Mouse (Mus musculus) intestine, embryonic 14.5 days (tissue): ENCODE measurements at regions not wholly inside any gene's neighbourhood (a gene's known extent, or its start where the extent isn't known, plus 50 kb on each side); places are given as distances from the start of the nearest gene placed in this dataset.
"Not testable (repeated sequence)": the region's sequence is repeated elsewhere in the genome, so short reads cannot be mapped to it uniquely, and the experiment has no call there.

Source experiments
- ATAC-seq: fragments of 200-750 bp; cut with Nextera tagmentation; replicated peaks from 2 replicates; pipeline ENCODE4 v1.8.0; 2017; ENCODE audit warnings: low read depth, moderate number of reproducible peaks, moderate TSS enrichment, moderate library complexity; ENCODE audit not compliant: low FRiP score, low TSS enrichment
- DNase-seq: peaks from one replicate; pipeline ENCODE4 v3.0.0-alpha.2; 2018; ENCODE audit warnings: low spot score
- H3K27ac ChIP-seq: fragments of 300-500 bp; sonication (generic); 2 replicates; pipeline ENCODE4 v1.5.1; 2014; ENCODE audit warnings: low read depth, mild to moderate bottlenecking, control low read depth
- H3K27me3 ChIP-seq: fragments of 300-500 bp; sonication (generic); replicated peaks from 2 replicates; pipeline ENCODE4 v1.6.1; 2014; ENCODE audit warnings: low read length, control low read depth; ENCODE audit not compliant: control insufficient read depth, insufficient read depth
- H3K36me3 ChIP-seq: fragments of 300-500 bp; sonication (generic); 2 replicates; pipeline ENCODE4 v1.6.1; 2014; ENCODE audit warnings: low read length, control low read depth; ENCODE audit not compliant: control insufficient read depth, insufficient read depth
- H3K4me1 ChIP-seq: fragments of 300-500 bp; sonication (generic); replicated peaks from 2 replicates; pipeline ENCODE4 v1.6.1; 2014; ENCODE audit warnings: low read length, control low read depth, mixed read lengths; ENCODE audit not compliant: control insufficient read depth, insufficient read depth
- H3K4me2 ChIP-seq: fragments of 300-500 bp; sonication (generic); 2 replicates; pipeline ENCODE4 v1.6.1; 2014; ENCODE audit warnings: low read length
- H3K4me3 ChIP-seq: fragments of 300-500 bp; sonication (generic); 2 replicates; pipeline ENCODE4 v1.5.1; 2014; ENCODE audit warnings: low read depth, low read length, control low read depth, mixed read lengths
- H3K9ac ChIP-seq: fragments of 300-500 bp; sonication (generic); 2 replicates; pipeline ENCODE4 v1.6.1; 2014; ENCODE audit warnings: mild to moderate bottlenecking, low read length
- H3K9me3 ChIP-seq: fragments of 300-500 bp; sonication (generic); 2 replicates; pipeline ENCODE4 v1.6.1; 2016; ENCODE audit warnings: low read length, control low read depth; ENCODE audit not compliant: control insufficient read depth
- WGBS: fragments of 180-500 bp; shearing (Covaris S2); extraction: QIAGEN DNeasy Blood & Tissue Kit; methylation state at CpG from one replicate; pipeline ENCODE4 v1.1.7; 2014; 5-methylcytosine and 5-hydroxymethylcytosine counted together

- WGBS, result 49% methylated on average over 3 of the region's 3 CpGs
- peak; percentile 71 for DNase-seq
- not testable (repeated sequence) for ATAC-seq, H3K36me3 ChIP-seq, H3K4me3 ChIP-seq, H3K27me3 ChIP-seq, H3K4me2 ChIP-seq, H3K9ac ChIP-seq, H3K9me3 ChIP-seq, H3K27ac ChIP-seq, H3K4me1 ChIP-seq
Measured at GRCm38 (mm10) chr12:17852138-17852537, 161.5 kb downstream of the Hpcal1 start.

GRCm38 (mm10) chr12:17872491-17872890 lies 181.8 kb downstream of the Hpcal1 start:
- not testable (repeated sequence) for H3K4me3 ChIP-seq, H3K36me3 ChIP-seq, H3K9ac ChIP-seq, H3K4me1 ChIP-seq, H3K27me3 ChIP-seq, H3K27ac ChIP-seq, DNase-seq, H3K4me2 ChIP-seq, ATAC-seq, H3K9me3 ChIP-seq
- 47% methylated on average over 6 of the region's 6 CpGs for WGBS

GRCm38 (mm10) chr12:17881371-17882116 lies 190.9 kb downstream of the Hpcal1 start:
- peak; percentile 88 for DNase-seq
- peak; percentile 100 for ATAC-seq
- Histone ChIP-seq H3K4me2 (peak overlapping the region; percentile 49), H3K36me3 (no peaks in the 10 kb centered on the region), H3K9ac (peak overlapping the region; percentile 83), H3K27ac (peak overlapping the region; percentile 90), H3K27me3 (no peaks in the 10 kb centered on the region), H3K4me1 (no peaks in the 10 kb centered on the region), H3K9me3 (no peaks in the 10 kb centered on the region), H3K4me3 (peak overlapping the region; percentile 79)
- WGBS, result under 1% methylated on average over 53 of the region's 59 CpGs

- not testable (repeated sequence) for H3K27me3 ChIP-seq, H3K4me1 ChIP-seq, ATAC-seq, H3K9me3 ChIP-seq, H3K36me3 ChIP-seq
- Histone ChIP-seq H3K27ac (peak overlapping the region; percentile 90), H3K4me3 (peak overlapping the region; percentile 79), H3K9ac (peak overlapping the region; percentile 83), H3K4me2 (peak overlapping the region; percentile 49)
- WGBS, result 3% methylated on average over 53 of the region's 65 CpGs
- peak; percentile 66 for DNase-seq
Measured at GRCm38 (mm10) chr12:17882117-17883116, 191.8 kb downstream of the Hpcal1 start.

DNA sequence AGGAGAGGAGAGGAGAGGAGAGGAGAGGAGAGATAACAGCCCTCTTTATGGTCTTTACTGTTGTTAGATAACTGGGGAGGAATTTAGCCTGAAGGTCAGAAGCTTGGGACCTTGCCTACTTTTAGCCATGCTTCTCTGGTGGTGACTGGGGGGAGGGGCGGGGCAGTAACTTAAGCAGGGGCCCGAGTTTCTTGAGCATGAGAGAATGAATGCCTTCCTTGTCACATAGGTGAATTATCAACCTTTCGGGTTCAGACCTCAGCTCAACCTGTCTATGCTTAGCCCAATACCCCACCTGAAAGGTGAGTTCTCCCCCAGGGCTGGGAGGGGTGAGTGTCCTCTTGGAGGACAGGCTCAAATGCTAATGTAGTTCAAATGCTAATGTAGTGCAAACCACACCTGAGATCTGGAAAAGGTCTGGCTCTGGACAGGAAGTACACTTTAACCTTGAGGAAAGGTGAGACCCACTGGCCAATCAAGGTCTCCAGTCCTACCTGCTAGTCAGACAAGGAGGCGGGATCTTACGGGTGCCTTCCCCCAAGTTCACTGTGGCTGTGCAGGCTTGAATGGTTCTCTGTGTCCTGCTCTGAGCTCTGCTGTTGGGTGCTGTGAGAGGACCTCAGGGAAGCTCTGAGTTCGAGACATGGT lies 201.1 kb downstream of the Hpcal1 start:
- H3K36me3 ChIP-seq, H3K4me2 ChIP-seq, H3K4me3 ChIP-seq, DNase-seq, H3K27me3 ChIP-seq, H3K4me1 ChIP-seq, H3K27ac ChIP-seq, H3K9ac ChIP-seq, ATAC-seq: not testable (repeated sequence)
- peaks cover 28% of the 10 kb centered on the region for H3K9me3 ChIP-seq
- 92% methylated on average over 6 of the region's 6 CpGs for WGBS

- H3K36me3 ChIP-seq, H3K4me1 ChIP-seq, H3K9ac ChIP-seq, H3K27me3 ChIP-seq, H3K4me2 ChIP-seq, DNase-seq, H3K9me3 ChIP-seq, ATAC-seq, H3K27ac ChIP-seq, H3K4me3 ChIP-seq: not testable (repeated sequence)
- 98% methylated on average over 3 of the region's 3 CpGs for WGBS
Measured at GRCm38 (mm10) chr12:17913058-17913457, 222.4 kb downstream of the Hpcal1 start.
